Mouse (Mus musculus): ENCODE data around the gene 4930402H24Rik.
A peak's percentile ranks its signal among the peaks of the same experiment; 100 is the strongest.

4930402H24Rik gene

GRCm38 (mm10) chr2:130731855-130732254, 174.4 kb downstream of the 4930402H24Rik start:
- DNase-seq (ENCODE audit: low spot score in 2 of 2), result no peak

- DNase-seq (ENCODE audit: low spot score in 2 of 2), result no peak
Observed at GRCm38 (mm10) chr2:130730746-130731145, 175.5 kb downstream of the 4930402H24Rik start.

GRCm38 (mm10) chr2:130728906-130729585, 177.2 kb downstream of the 4930402H24Rik start:
- no peak for DNase-seq (ENCODE audit: low spot score in 2 of 2)

- no peak for DNase-seq (ENCODE audit: low spot score in 2 of 2)
Observed at GRCm38 (mm10) chr2:130727752-130728151, 178.5 kb downstream of the 4930402H24Rik start.

- DNase-seq (ENCODE audit: low spot score in 2 of 2), result no peak
Observed at GRCm38 (mm10) chr2:130724369-130724768, 181.8 kb downstream of the 4930402H24Rik start.

- DNase-seq (ENCODE audit: low spot score in 2 of 2), result no peak
Observed at GRCm38 (mm10) chr2:130717951-130718350, 188.3 kb downstream of the 4930402H24Rik start.

GRCm38 (mm10) chr2:130707057-130707456, 199.1 kb downstream of the 4930402H24Rik start:
- no peak for DNase-seq (ENCODE audit: low spot score in 2 of 2)

GRCm38 (mm10) chr2:130706602-130707001, 199.6 kb downstream of the 4930402H24Rik start:
- no peak for DNase-seq (ENCODE audit: low spot score in 2 of 2)

GRCm38 (mm10) chr2:130705178-130705577, 201.0 kb downstream of the 4930402H24Rik start:
- DNase-seq (ENCODE audit: low spot score in 2 of 2), result no peak

GRCm38 (mm10) chr2:130704040-130705001, 201.9 kb downstream of the 4930402H24Rik start:
- DNase-seq (ENCODE audit: low spot score in 2 of 2), result no peak

GRCm38 (mm10) chr2:130697821-130698266, 208.4 kb downstream of the 4930402H24Rik start:
- DNase-seq (ENCODE audit: low spot score in 2 of 2), result no peak

- peak; percentile 49 to 50 for DNase-seq (ENCODE audit: low spot score in 2 of 2)
Observed at GRCm38 (mm10) chr2:130697153-130697810, 208.9 kb downstream of the 4930402H24Rik start, which contains the start of gene Slc4a11. Gene Slc4a11 (minus strand): TSS chr2:130697519.

GRCm38 (mm10) chr2:130696700-130697152, 209.5 kb downstream of the 4930402H24Rik start:
- DNase-seq (ENCODE audit: low spot score in 2 of 2), result no peak

- no peak for DNase-seq (ENCODE audit: low spot score in 2 of 2)
Observed at GRCm38 (mm10) chr2:130693563-130693962, 212.6 kb downstream of the 4930402H24Rik start.

GRCm38 (mm10) chr2:130689011-130689410, 217.2 kb downstream of the 4930402H24Rik start:
- no peak for DNase-seq (ENCODE audit: low spot score in 2 of 2)

- no peak for DNase-seq (ENCODE audit: low spot score in 2 of 2)
Observed at GRCm38 (mm10) chr2:130685426-130685825, 220.8 kb downstream of the 4930402H24Rik start.

- no peak for DNase-seq (ENCODE audit: low spot score in 2 of 2)
Observed at GRCm38 (mm10) chr2:130681531-130681930, 224.7 kb downstream of the 4930402H24Rik start.

GRCm38 (mm10) chr2:130679899-130680298, 226.3 kb downstream of the 4930402H24Rik start:
- no peak for DNase-seq (ENCODE audit: low spot score in 2 of 2)

GRCm38 (mm10) chr2:130679154-130679553, 227.1 kb downstream of the 4930402H24Rik start:
- DNase-seq (ENCODE audit: low spot score in 2 of 2), result no peak

- DNase-seq (ENCODE audit: low spot score in 2 of 2), result no peak
Observed at GRCm38 (mm10) chr2:130677211-130677610, 229.0 kb downstream of the 4930402H24Rik start.

GRCm38 (mm10) chr2:130667559-130667958, 238.6 kb downstream of the 4930402H24Rik start, which contains the start of gene Itpa:
Gene Itpa (plus strand): TSS chr2:130667610.
- DNase-seq (ENCODE audit: low spot score in 2 of 2), result peak; percentile 74 to 80
